8 mouse cellular contexts compared by ENCODE assay signal in the genomic region with DNA sequence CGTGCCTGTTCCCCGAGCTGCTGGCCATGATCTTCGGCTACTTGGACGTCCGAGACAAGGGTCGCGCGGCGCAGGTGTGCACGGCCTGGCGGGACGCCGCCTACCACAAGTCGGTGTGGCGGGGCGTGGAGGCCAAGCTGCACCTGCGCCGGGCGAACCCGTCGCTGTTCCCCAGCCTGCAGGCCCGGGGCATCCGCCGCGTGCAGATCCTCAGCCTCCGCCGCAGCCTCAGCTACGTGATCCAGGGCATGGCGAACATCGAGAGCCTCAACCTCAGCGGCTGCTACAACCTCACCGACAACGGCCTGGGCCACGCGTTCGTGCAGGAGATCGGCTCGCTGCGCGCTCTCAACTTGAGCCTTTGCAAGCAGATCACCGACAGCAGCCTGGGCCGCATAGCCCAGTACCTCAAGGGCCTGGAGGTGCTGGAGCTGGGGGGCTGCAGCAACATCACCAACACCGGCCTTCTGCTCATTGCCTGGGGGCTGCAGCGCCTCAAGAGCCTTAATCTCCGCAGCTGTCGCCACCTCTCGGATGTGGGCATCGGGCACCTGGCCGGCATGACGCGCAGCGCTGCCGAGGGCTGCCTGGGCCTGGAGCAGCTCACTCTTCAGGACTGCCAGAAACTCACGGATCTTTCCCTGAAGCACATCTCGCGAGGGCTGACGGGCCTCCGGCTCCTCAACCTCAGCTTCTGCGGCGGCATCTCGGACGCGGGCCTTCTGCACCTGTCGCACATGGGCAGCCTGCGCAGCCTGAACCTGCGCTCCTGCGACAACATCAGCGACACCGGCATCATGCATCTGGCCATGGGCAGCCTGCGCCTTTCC. TPM values are rescaled to one million over a fixed set of nuclear protein-coding genes. Genes with fewer than 3 reads are reported as not detected.
DNase-seq lines count a peak whose midpoint lies in the region; ATAC-seq and TF ChIP-seq lines count a peak whose summit lies in the region.

No protein-coding gene starts in this region.

- H3K4me1 ChIP-seq in embryonic facial prominence, embryonic 14.5 days (ENCODE audit: control insufficient read depth, insufficient read depth, low read length): peaks cover 19% of the 10 kb centered on the region
- peaks cover 61% of the 10 kb centered on the region for H3K4me1 ChIP-seq in heart, embryonic 13.5 days
- H3K4me1 ChIP-seq in kidney, embryonic 16.5 days (ENCODE audit: insufficient read depth, low read length): peaks cover 59% of the 10 kb centered on the region
- peaks cover 0 to 13% of the 10 kb centered on the region in 2 experiments; a peak in 3 of 4 replicates for H3K4me1 ChIP-seq in liver, embryonic 14.5 days (replicated peaks; ENCODE audit: control insufficient read depth in 2 of 2, insufficient read depth in 2 of 2, low read length in 1 of 2)
- peaks cover 11% of the 10 kb centered on the region for H3K4me1 ChIP-seq in neural tube, embryonic 11.5 days (ENCODE audit: control insufficient read depth, insufficient read depth, low read length)
- peaks cover 17% of the 10 kb centered on the region for H3K4me1 ChIP-seq in testis, adult 2 months (ENCODE audit: control insufficient read depth, insufficient read depth, low read length)

- H3K4me3 ChIP-seq in embryonic facial prominence, embryonic 14.5 days (ENCODE audit: low read depth, low read length): peak overlapping the region; percentile 81
- H3K4me3 ChIP-seq in heart, embryonic 13.5 days: peak overlapping the region; percentile 78
- H3K4me3 ChIP-seq in kidney, embryonic 16.5 days (ENCODE audit: low read length): peak overlapping the region; percentile 84
- peak overlapping the region; percentile 73 to 91 for H3K4me3 ChIP-seq in liver, embryonic 14.5 days (ENCODE audit: insufficient read depth in 1 of 2, low read depth in 2 of 2, low read length in 2 of 2)
- H3K4me3 ChIP-seq in neural tube, embryonic 11.5 days (ENCODE audit: low read depth, low read length): peak overlapping the region; percentile 94
- peak overlapping the region; percentile 85 for H3K4me3 ChIP-seq in testis, adult 2 months (ENCODE audit: control insufficient read depth, low read depth, low read length)

- TF ChIP-seq POLR2A in testis, adult 2 months (IDR thresholded peaks at IDR 0.05; ENCODE audit: control insufficient read depth, low read depth, low read length): 0 out of 2 replicates have a peak, but pooled peaks have one; percentile 10

- TF ChIP-seq EP300 in liver, embryonic 14.5 days (IDR thresholded peaks at IDR 0.05; ENCODE audit: low read depth): no peak

- 0% methylated on average over 38 of the region's 70 CpGs for WGBS in embryonic facial prominence, embryonic 14.5 days
- WGBS in heart, embryonic 13.5 days: under 1% methylated on average over 70 of the region's 70 CpGs
- under 1% methylated on average over 69 of the region's 70 CpGs for WGBS in kidney, embryonic 16.5 days
- 0% methylated on average over 70 of the region's 70 CpGs for WGBS in liver, embryonic 14.5 days (ENCODE audit: insufficient replicate concordance)
- WGBS in neural tube, embryonic 11.5 days: under 1% methylated on average over 70 of the region's 70 CpGs

- DNase-seq in CD4-positive helper T cell, adult 2 months (ENCODE audit: low read depth, low spot score): peak; percentile 81
- peak; percentile 82 for DNase-seq in adrenal gland, postnatal 14 days
- DNase-seq in embryonic facial prominence, embryonic 14.5 days (ENCODE audit: low spot score): peak; percentile 63
- DNase-seq in liver, embryonic 14.5 days (ENCODE audit: low read depth in 3 of 3, low spot score in 3 of 3): peak in 1 of 3 experiments; percentile 40
- DNase-seq in neural tube, embryonic 11.5 days (ENCODE audit: low spot score): peak; percentile 66

- peaks cover 20% of the 10 kb centered on the region for H3K36me3 ChIP-seq in embryonic facial prominence, embryonic 14.5 days (ENCODE audit: control insufficient read depth, insufficient read depth, low read length)
- peaks cover 18% of the 10 kb centered on the region for H3K36me3 ChIP-seq in heart, embryonic 13.5 days
- H3K36me3 ChIP-seq in kidney, embryonic 16.5 days (ENCODE audit: insufficient read depth, low read length): 0 out of 2 replicates have a peak, but pooled peaks cover 7% of the 10 kb centered on the region
- H3K36me3 ChIP-seq in liver, embryonic 14.5 days (replicated peaks; ENCODE audit: control insufficient read depth, insufficient read depth, low read depth): peaks cover 9% of the 10 kb centered on the region
- H3K36me3 ChIP-seq in neural tube, embryonic 11.5 days (ENCODE audit: control insufficient read depth, insufficient read depth, low read length): 0 out of 2 replicates have a peak, but pooled peaks cover 2% of the 10 kb centered on the region
- H3K36me3 ChIP-seq in testis, adult 2 months (ENCODE audit: control insufficient read depth, insufficient read depth, low read length): no peaks in the 10 kb centered on the region

- H3K9me3 ChIP-seq in embryonic facial prominence, embryonic 14.5 days (ENCODE audit: control insufficient read depth, low read length): no peaks in the 10 kb centered on the region
- no peaks in the 10 kb centered on the region for H3K9me3 ChIP-seq in heart, embryonic 13.5 days
- no peaks in the 10 kb centered on the region for H3K9me3 ChIP-seq in kidney, embryonic 16.5 days (ENCODE audit: low read length)
- H3K9me3 ChIP-seq in liver, embryonic 14.5 days (ENCODE audit: control insufficient read depth, low read length): no peaks in the 10 kb centered on the region
- H3K9me3 ChIP-seq in neural tube, embryonic 11.5 days (ENCODE audit: control insufficient read depth, low read length): no peaks in the 10 kb centered on the region

- peak overlapping the region; percentile 100 for H3K4me2 ChIP-seq in embryonic facial prominence, embryonic 14.5 days (ENCODE audit: low read depth, low read length)
- H3K4me2 ChIP-seq in heart, embryonic 13.5 days: peak overlapping the region; percentile 96
- peak overlapping the region; percentile 98 for H3K4me2 ChIP-seq in kidney, embryonic 16.5 days (replicated peaks; ENCODE audit: low read depth, low read length)
- H3K4me2 ChIP-seq in liver, embryonic 14.5 days (ENCODE audit: low read depth): peak overlapping the region; percentile 99
- H3K4me2 ChIP-seq in neural tube, embryonic 11.5 days (ENCODE audit: low read depth): peak overlapping the region; percentile 100

- peak; percentile 3; the same call in 1 of the 2 replicates for ATAC-seq in embryonic facial prominence, embryonic 14.5 days (ENCODE audit: low read depth)
- ATAC-seq in heart, embryonic 13.5 days (ENCODE audit: extremely low read depth, insufficient number of reproducible peaks, low FRiP score, low TSS enrichment): peak; percentile 37; the same call in 1 of the 2 replicates
- peak; percentile 33; the same call in 1 of the 2 replicates for ATAC-seq in kidney, embryonic 16.5 days (ENCODE audit: low FRiP score, low TSS enrichment)
- ATAC-seq in liver, embryonic 14.5 days (ENCODE audit: insufficient read depth): peak; percentile 38
- ATAC-seq in neural tube, embryonic 11.5 days (ENCODE audit: insufficient read depth, low FRiP score, low TSS enrichment): peak; percentile 14; the same call in 1 of the 2 replicates

- peak; percentile 40 for TF ChIP-seq CTCF in liver, embryonic 14.5 days (IDR thresholded peaks at IDR 0.05; ENCODE audit: low read depth)
- TF ChIP-seq CTCF in testis, adult 2 months (IDR thresholded peaks at IDR 0.05; ENCODE audit: control insufficient read depth, insufficient read depth, insufficient replicate concordance, low read depth, low read length): no peak

- H3K27me3 ChIP-seq in embryonic facial prominence, embryonic 14.5 days (replicated peaks; ENCODE audit: control insufficient read depth, insufficient read depth, low read length): no peaks in the 10 kb centered on the region
- no peaks in the 10 kb centered on the region for H3K27me3 ChIP-seq in heart, embryonic 13.5 days (replicated peaks)
- H3K27me3 ChIP-seq in kidney, embryonic 16.5 days (ENCODE audit: insufficient read depth, low read length): no peaks in the 10 kb centered on the region
- H3K27me3 ChIP-seq in liver, embryonic 14.5 days (ENCODE audit: control insufficient read depth, insufficient read depth, low read length): no peaks in the 10 kb centered on the region
- H3K27me3 ChIP-seq in neural tube, embryonic 11.5 days (ENCODE audit: control insufficient read depth, insufficient read depth, low read length): no peaks in the 10 kb centered on the region
- no peaks in the 10 kb centered on the region for H3K27me3 ChIP-seq in testis, adult 2 months (ENCODE audit: control insufficient read depth, insufficient read depth, low read length)

- peak overlapping the region; percentile 94 for H3K9ac ChIP-seq in embryonic facial prominence, embryonic 14.5 days (ENCODE audit: low read depth, low read length)
- peak overlapping the region; percentile 95 for H3K9ac ChIP-seq in heart, embryonic 13.5 days
- H3K9ac ChIP-seq in kidney, embryonic 16.5 days (replicated peaks; ENCODE audit: low read length): peak overlapping the region; percentile 98
- peak overlapping the region; percentile 78 for H3K9ac ChIP-seq in liver, embryonic 14.5 days (replicated peaks)
- H3K9ac ChIP-seq in neural tube, embryonic 11.5 days (ENCODE audit: low read length): peak overlapping the region; percentile 96

- peak overlapping the region; percentile 99 for H3K27ac ChIP-seq in embryonic facial prominence, embryonic 14.5 days (replicated peaks; ENCODE audit: low read depth, low read length)
- peak overlapping the region; percentile 98 for H3K27ac ChIP-seq in heart, embryonic 13.5 days (replicated peaks)
- peak overlapping the region; percentile 99 for H3K27ac ChIP-seq in kidney, embryonic 16.5 days (ENCODE audit: low read length)
- H3K27ac ChIP-seq in liver, embryonic 14.5 days: peak overlapping the region; percentile 18
- peak overlapping the region; percentile 99 for H3K27ac ChIP-seq in neural tube, embryonic 11.5 days (ENCODE audit: low read depth, low read length)
- peak overlapping the region; percentile 77 for H3K27ac ChIP-seq in testis, adult 2 months (ENCODE audit: control insufficient read depth, insufficient read depth, low read depth, low read length)

RNA-seq across cellular contexts. Expression of a gene that starts 0.6 kb away (rescaled TPM):
- total RNA-seq in adrenal gland, postnatal 14 days (2021): 27.4 and 33.5 TPM in 2 replicates
- polyA plus RNA-seq in embryonic facial prominence, embryonic 14.5 days (2014; fragmentation: Nextera tagmentation; extraction: Ambion mirVana): 6.2 and 7.5 TPM in 2 replicates
- polyA plus RNA-seq in heart, embryonic 13.5 days (2015; fragmentation: Nextera tagmentation; extraction: Ambion mirVana): 2.8 and 3.0 TPM in 2 replicates
- polyA plus RNA-seq in kidney, embryonic 16.5 days (2015; fragmentation: Nextera tagmentation; extraction: Ambion mirVana): 5.0 and 5.1 TPM in 2 replicates
- 16.3 and 18.8 TPM in 2 replicates for polyA plus RNA-seq in liver, embryonic 14.5 days (2012; rRNA removed)
- polyA plus RNA-seq in liver, embryonic 14.5 days (2014; fragmentation: Nextera tagmentation; extraction: Ambion mirVana): 3.7 and 3.9 TPM in 2 replicates
- 5.8 and 7.2 TPM in 2 replicates for polyA plus RNA-seq in neural tube, embryonic 11.5 days (2014; fragmentation: Nextera tagmentation; extraction: Ambion mirVana)
- 21.6 and 21.8 TPM in 2 replicates for polyA plus RNA-seq in testis, adult 2 months (2012; rRNA removed)

Comparison
In these comparisons a context has a peak if more than half of its experiments do, and no peak if none do; other contexts are left out.
1. H3K27ac ChIP-seq: peak in every context shown above with its lines; median percentile 99 in embryonic facial prominence, embryonic 14.5 days; 99 in kidney, embryonic 16.5 days; 99 in neural tube, embryonic 11.5 days; 98 in heart, embryonic 13.5 days; 77 in testis, adult 2 months; 18 in liver, embryonic 14.5 days.